Mouse (Mus musculus) heart, adult 2 months (tissue): ENCODE data around the gene Eef2.

ENCODE experiments used
- CTCF ChIP-seq: fragments of 200-600 bp; IDR thresholded peaks from 2 replicates; pipeline ENCODE4 v1.8.1; 2022; ENCODE audit warnings: antibody characterized with exemption, mild to moderate bottlenecking, moderate library complexity
- POLR2A ChIP-seq: fragments of 200-500 bp; IDR thresholded peaks from 2 replicates; pipeline ENCODE4 v1.6.1; 2011; ENCODE audit warnings: mild to moderate bottlenecking, low read depth, low read length, control low read depth; ENCODE audit not compliant: insufficient read depth

- TF ChIP-seq POLR2A (peak; percentile 65), CTCF (no peak)
Measured at GRCm38 (mm10) chr10:81201807-81202758, 25.7 kb downstream of the Eef2 start, which contains the start of gene Nmrk2.
